Mouse (Mus musculus): ENCODE measurements around the gene Trip13. TPM values are rescaled to one million over a fixed set of nuclear protein-coding genes. Genes with fewer than 3 reads are reported as not detected.

The Trip13 gene
- 13.8 and 14.7 TPM in 2 replicates for polyA plus RNA-seq (2015; fragmentation: Nextera tagmentation; extraction: Ambion mirVana)

DNA sequence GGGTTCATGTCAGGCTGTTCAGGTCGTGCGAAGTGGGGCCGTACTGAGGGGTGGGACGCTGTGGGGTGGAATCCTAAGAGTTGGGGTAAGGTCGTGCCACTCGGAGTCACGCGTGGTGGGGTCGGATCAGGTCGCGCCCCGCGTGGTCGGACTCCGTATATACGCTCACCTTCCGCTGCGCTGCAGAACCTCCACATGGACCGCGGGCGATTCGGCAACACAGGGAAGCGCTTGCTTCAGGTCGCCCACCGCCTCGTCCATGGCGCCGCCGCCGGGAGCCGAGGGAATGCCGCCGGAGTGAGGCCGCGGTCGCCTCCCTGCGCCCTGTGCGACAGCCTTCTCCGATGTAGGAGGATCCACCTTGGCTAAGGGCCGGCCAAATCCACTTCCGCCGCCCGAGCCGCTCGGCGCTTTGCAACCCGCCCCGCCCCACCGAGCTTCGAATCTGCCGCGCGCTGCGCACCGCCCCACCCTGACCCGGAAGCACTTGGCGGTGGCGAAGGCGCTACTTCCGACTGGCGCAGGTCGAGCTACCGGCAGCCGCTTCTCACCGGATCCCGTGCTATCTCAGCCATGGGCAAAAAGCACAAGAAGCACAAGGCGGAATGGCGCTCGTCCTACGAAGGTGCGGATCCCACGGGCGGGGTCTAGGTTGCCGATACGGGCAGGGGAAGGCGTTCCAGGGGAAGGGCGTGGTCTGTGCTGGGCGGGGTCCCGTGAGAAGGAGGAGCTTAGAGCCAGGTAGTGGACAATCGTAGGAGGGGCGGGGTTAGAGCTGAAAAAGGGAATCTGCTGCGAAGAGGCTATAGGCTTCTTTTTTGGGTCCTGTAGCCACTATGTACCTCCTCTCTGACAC lies at the start of gene Trip13, which contains the start of gene Brd9:
Gene Trip13 (minus strand): TSS at position 464 of the 856 bp plus-strand sequence.
Gene Brd9 (plus strand): TSS at position 491 of the 856 bp plus-strand sequence.
- peaks cover 16% of the 10 kb centered on the region for H3K4me1 ChIP-seq (ENCODE audit: control insufficient read depth, low read depth, low read length)
- H3K27me3 ChIP-seq (ENCODE audit: control insufficient read depth, insufficient read depth, low read depth, low read length) = no peaks in the 10 kb centered on the region
- peak within 1 kb of the TSS; percentile 86 for H3K4me3 ChIP-seq (ENCODE audit: low read depth, low read length)
- WGBS (ENCODE audit: insufficient replicate concordance) = under 1% methylated on average over 82 of the region's 82 CpGs
- peak within 1 kb of the TSS; percentile 89 for H3K9ac ChIP-seq (ENCODE audit: low read depth, low read length)
- peaks cover 14% of the 10 kb centered on the region; the same call in 1 of the 2 replicates for H3K36me3 ChIP-seq (ENCODE audit: control insufficient read depth, insufficient read depth)
- H3K9me3 ChIP-seq (replicated peaks; ENCODE audit: control insufficient read depth, low read length) = no peaks in the 10 kb centered on the region
- peak within 1 kb of the TSS; percentile 98 for H3K27ac ChIP-seq (ENCODE audit: low read length)
- peak within 1 kb of the TSS; percentile 92 for H3K4me2 ChIP-seq (ENCODE audit: low read depth, low read length)
- ATAC-seq (ENCODE audit: low read depth) = peak; percentile 96

DNA sequence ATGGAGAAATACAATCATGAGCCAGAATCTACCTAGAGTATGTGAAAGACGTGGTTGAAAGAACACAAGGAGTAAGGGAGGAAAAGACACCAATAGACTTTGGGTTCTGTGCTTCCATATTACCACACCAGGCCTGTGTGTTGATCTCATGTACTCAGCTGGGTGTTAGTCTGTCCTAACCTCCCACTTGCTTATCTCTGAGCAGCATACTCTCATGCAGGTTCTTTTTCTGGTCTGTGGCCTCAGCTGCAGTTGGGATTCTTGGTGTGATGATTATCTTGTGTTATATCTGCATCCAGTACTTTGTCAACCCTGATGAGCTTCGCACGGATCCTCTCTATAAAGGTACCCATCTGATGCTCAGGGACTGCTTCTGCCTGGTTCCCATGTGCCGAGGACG lies 39.4 kb upstream of the Trip13 start:
- no peaks in the 10 kb centered on the region for H3K36me3 ChIP-seq (ENCODE audit: control insufficient read depth, insufficient read depth)
- peaks cover 2% of the 10 kb centered on the region; the same call in 1 of the 2 replicates for H3K4me1 ChIP-seq (ENCODE audit: control insufficient read depth, low read depth, low read length)
- H3K9ac ChIP-seq (ENCODE audit: low read depth, low read length) = no peak overlapping the region
- ATAC-seq (ENCODE audit: low read depth) = peak; percentile 63
- H3K4me3 ChIP-seq (ENCODE audit: low read depth, low read length) = no peak overlapping the region
- no peaks in the 10 kb centered on the region for H3K27me3 ChIP-seq (ENCODE audit: control insufficient read depth, insufficient read depth, low read depth, low read length)
- H3K4me2 ChIP-seq (ENCODE audit: low read depth, low read length) = no peak overlapping the region
- 53% methylated on average over 5 of the region's 5 CpGs for WGBS (ENCODE audit: insufficient replicate concordance)
- no peak overlapping the region for H3K27ac ChIP-seq (ENCODE audit: low read length)
- H3K9me3 ChIP-seq (replicated peaks; ENCODE audit: control insufficient read depth, low read length) = no peaks in the 10 kb centered on the region

- Histone ChIP-seq H3K4me3 (ENCODE audit: low read depth, low read length) (no peak overlapping the region), H3K4me2 (ENCODE audit: low read depth, low read length) (no peak overlapping the region), H3K27ac (ENCODE audit: low read length) (no peak overlapping the region), H3K36me3 (ENCODE audit: control insufficient read depth, insufficient read depth) (no peaks in the 10 kb centered on the region), H3K9me3 (replicated peaks; ENCODE audit: control insufficient read depth, low read length) (no peaks in the 10 kb centered on the region), H3K27me3 (ENCODE audit: control insufficient read depth, insufficient read depth, low read depth, low read length) (no peaks in the 10 kb centered on the region), H3K9ac (ENCODE audit: low read depth, low read length) (no peak overlapping the region), H3K4me1 (ENCODE audit: control insufficient read depth, low read depth, low read length) (peaks cover 2% of the 10 kb centered on the region; the same call in 1 of the 2 replicates)
- peak; percentile 72 for ATAC-seq (ENCODE audit: low read depth)
- WGBS (ENCODE audit: insufficient replicate concordance) = 56% methylated on average over 3 of the region's 3 CpGs
Observed at GRCm38 (mm10) chr13:73974523-73974922, 36.9 kb upstream of the Trip13 start.

DNA sequence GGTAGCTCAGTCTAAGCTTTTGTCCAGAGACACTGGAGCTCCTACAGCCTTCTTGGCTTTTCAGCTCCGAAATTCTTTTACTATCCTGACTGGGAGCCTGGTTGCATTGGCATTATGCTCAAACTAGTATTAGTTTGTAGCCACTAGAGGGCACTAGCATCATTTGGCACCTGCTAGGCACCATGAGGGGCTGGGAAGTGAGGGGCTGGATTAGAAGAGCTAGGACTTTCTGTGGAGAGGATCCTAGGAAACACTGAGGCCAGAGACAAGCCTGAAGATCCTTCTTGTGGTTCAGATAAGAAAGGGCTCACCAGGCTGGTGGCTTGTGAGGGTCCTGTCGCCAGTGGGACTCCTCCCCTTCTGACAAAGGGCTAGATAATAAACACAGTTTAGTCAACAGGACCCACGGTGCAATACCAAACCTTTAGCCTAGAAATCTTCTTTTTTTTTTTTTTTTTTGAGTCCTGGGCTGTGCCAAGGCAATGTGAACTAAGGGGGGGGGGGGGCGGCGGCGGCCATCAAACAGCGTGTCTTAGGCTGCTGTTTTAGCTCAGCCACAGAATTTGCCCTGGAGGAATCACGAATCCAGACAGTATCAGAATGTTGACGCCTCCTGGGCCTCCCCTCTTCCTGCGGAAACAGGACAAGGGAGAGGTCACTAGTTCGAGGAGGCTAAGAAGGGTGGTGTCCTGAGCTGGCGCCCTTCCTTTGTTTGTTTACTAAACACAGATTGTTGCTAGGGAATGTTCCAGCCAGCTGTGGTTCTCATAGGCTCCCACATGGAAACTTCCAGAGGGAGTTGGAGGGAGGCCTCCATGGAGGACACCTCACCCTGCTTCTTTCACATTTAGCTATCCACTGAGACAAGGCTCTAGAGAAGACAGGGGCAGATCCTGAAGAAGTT lies 33.2 kb upstream of the Trip13 start:
- no peaks in the 10 kb centered on the region for H3K27me3 ChIP-seq (ENCODE audit: control insufficient read depth, insufficient read depth, low read depth, low read length)
- ATAC-seq (ENCODE audit: low read depth) = peak; percentile 69
- H3K4me3 ChIP-seq (ENCODE audit: low read depth, low read length) = 0 out of 2 replicates have a peak overlapping the region, but pooled peaks have one; percentile 10
- WGBS (ENCODE audit: insufficient replicate concordance) = 13% methylated on average over 12 of the region's 12 CpGs
- no peak overlapping the region for H3K27ac ChIP-seq (ENCODE audit: low read length)
- no peaks in the 10 kb centered on the region for H3K36me3 ChIP-seq (ENCODE audit: control insufficient read depth, insufficient read depth)
- H3K4me1 ChIP-seq (ENCODE audit: control insufficient read depth, low read depth, low read length) = no peaks in the 10 kb centered on the region
- H3K9me3 ChIP-seq (replicated peaks; ENCODE audit: control insufficient read depth, low read length) = no peaks in the 10 kb centered on the region
- peak overlapping the region; percentile 13; the same call in 1 of the 2 replicates for H3K9ac ChIP-seq (ENCODE audit: low read depth, low read length)
- H3K4me2 ChIP-seq (ENCODE audit: low read depth, low read length) = peak overlapping the region; percentile 54

DNA sequence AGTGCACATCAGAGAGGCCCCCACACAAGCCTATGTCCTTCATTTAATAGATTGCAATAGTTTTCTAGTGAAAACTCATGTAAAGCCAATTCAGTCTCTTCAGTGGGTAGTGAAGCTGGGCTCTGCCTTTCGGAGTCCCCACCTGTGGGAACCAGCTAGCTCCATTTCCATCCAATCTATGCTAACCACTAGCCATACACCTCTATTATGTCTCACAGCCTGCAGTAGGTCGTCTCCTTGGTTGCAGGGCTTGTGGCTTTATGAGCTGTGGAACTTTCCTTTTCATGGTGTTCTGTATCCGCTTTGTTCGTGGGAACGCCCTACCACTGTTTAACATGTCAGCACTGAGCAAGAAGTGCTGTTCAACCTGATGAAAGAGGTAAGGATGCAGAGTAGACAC lies 26.0 kb upstream of the Trip13 start, which contains the start of gene Zdhhc11:
Gene Zdhhc11 (plus strand): TSS at position 301 of the 400 bp plus-strand sequence.
- Histone ChIP-seq H3K4me2 (ENCODE audit: low read depth, low read length) (no peak within 1 kb of the TSS), H3K27me3 (ENCODE audit: control insufficient read depth, insufficient read depth, low read depth, low read length) (no peaks in the 10 kb centered on the region), H3K4me3 (ENCODE audit: low read depth, low read length) (no peak within 1 kb of the TSS), H3K27ac (ENCODE audit: low read length) (no peak within 1 kb of the TSS), H3K9me3 (replicated peaks; ENCODE audit: control insufficient read depth, low read length) (no peaks in the 10 kb centered on the region), H3K9ac (ENCODE audit: low read depth, low read length) (no peak within 1 kb of the TSS), H3K4me1 (ENCODE audit: control insufficient read depth, low read depth, low read length) (no peaks in the 10 kb centered on the region), H3K36me3 (ENCODE audit: control insufficient read depth, insufficient read depth) (no peaks in the 10 kb centered on the region; the same call in 1 of the 2 replicates)
- 68% methylated on average over 5 of the region's 5 CpGs for WGBS (ENCODE audit: insufficient replicate concordance)
- ATAC-seq (ENCODE audit: low read depth) = no peak

GRCm38 (mm10) chr13:73961177-73961576 lies 23.6 kb upstream of the Trip13 start:
- no peak for ATAC-seq (ENCODE audit: low read depth)
- no peak overlapping the region for H3K9ac ChIP-seq (ENCODE audit: low read depth, low read length)

GRCm38 (mm10) chr13:73960117-73960652 lies 22.6 kb upstream of the Trip13 start:
- H3K4me3 ChIP-seq (ENCODE audit: low read depth, low read length) = no peak overlapping the region

More at GRCm38 (mm10) chr13:73961177-73961576, 23.6 kb upstream of the Trip13 start:
- Histone ChIP-seq H3K36me3 (ENCODE audit: control insufficient read depth, insufficient read depth) (peaks cover 2% of the 10 kb centered on the region; the same call in 1 of the 2 replicates), H3K4me1 (ENCODE audit: control insufficient read depth, low read depth, low read length) (no peaks in the 10 kb centered on the region), H3K27ac (ENCODE audit: low read length) (no peak overlapping the region), H3K4me2 (ENCODE audit: low read depth, low read length) (no peak overlapping the region), H3K4me3 (ENCODE audit: low read depth, low read length) (no peak overlapping the region), H3K9me3 (replicated peaks; ENCODE audit: control insufficient read depth, low read length) (no peaks in the 10 kb centered on the region), H3K27me3 (ENCODE audit: control insufficient read depth, insufficient read depth, low read depth, low read length) (no peaks in the 10 kb centered on the region)
- 72% methylated on average over 4 of the region's 4 CpGs for WGBS (ENCODE audit: insufficient replicate concordance)

GRCm38 (mm10) chr13:73955531-73955930 lies 17.9 kb upstream of the Trip13 start:
- H3K4me2 ChIP-seq (ENCODE audit: low read depth, low read length) = no peak overlapping the region
- peaks cover 8% of the 10 kb centered on the region; the same call in 1 of the 2 replicates for H3K36me3 ChIP-seq (ENCODE audit: control insufficient read depth, insufficient read depth)
- H3K27ac ChIP-seq (ENCODE audit: low read length) = no peak overlapping the region
- H3K27me3 ChIP-seq (ENCODE audit: control insufficient read depth, insufficient read depth, low read depth, low read length) = no peaks in the 10 kb centered on the region
- no peak overlapping the region for H3K9ac ChIP-seq (ENCODE audit: low read depth, low read length)
- no peaks in the 10 kb centered on the region for H3K4me1 ChIP-seq (ENCODE audit: control insufficient read depth, low read depth, low read length)
- no peak for ATAC-seq (ENCODE audit: low read depth)
- WGBS (ENCODE audit: insufficient replicate concordance) = 46% methylated on average over 5 of the region's 5 CpGs
- no peak overlapping the region for H3K4me3 ChIP-seq (ENCODE audit: low read depth, low read length)
- H3K9me3 ChIP-seq (replicated peaks; ENCODE audit: control insufficient read depth, low read length) = no peaks in the 10 kb centered on the region

More at GRCm38 (mm10) chr13:73960117-73960652, 22.6 kb upstream of the Trip13 start:
- Histone ChIP-seq H3K4me2 (ENCODE audit: low read depth, low read length) (no peak overlapping the region), H3K36me3 (ENCODE audit: control insufficient read depth, insufficient read depth) (peaks cover 7% of the 10 kb centered on the region; the same call in 1 of the 2 replicates), H3K9ac (ENCODE audit: low read depth, low read length) (no peak overlapping the region), H3K27ac (ENCODE audit: low read length) (no peak overlapping the region), H3K4me1 (ENCODE audit: control insufficient read depth, low read depth, low read length) (no peaks in the 10 kb centered on the region), H3K9me3 (replicated peaks; ENCODE audit: control insufficient read depth, low read length) (no peaks in the 10 kb centered on the region), H3K27me3 (ENCODE audit: control insufficient read depth, insufficient read depth, low read depth, low read length) (no peaks in the 10 kb centered on the region)
- WGBS (ENCODE audit: insufficient replicate concordance) = 80% methylated on average over 10 of the region's 10 CpGs
- ATAC-seq (ENCODE audit: low read depth) = no peak

Measured in liver, embryonic 16.5 days (tissue).